Mouse (Mus musculus) adrenal gland, postnatal 4 days (tissue): Measurements from ENCODE around the gene Kif1b. TPM values are rescaled to one million over a fixed set of nuclear protein-coding genes. Genes with fewer than 3 reads are reported as not detected.
A peak's percentile ranks its signal among the peaks of the same experiment; 100 is the strongest.

ENCODE experiments used
- DNase-seq, 2 experiments: peaks; one replicate each; pipeline ENCODE4 v3.0.0; 2021 to 2022; ENCODE audit warnings: low spot score in 2 of 2, mixed read lengths in 2 of 2
- long read RNA-seq, 2 experiments: library from polyadenylated mRNA; stranded (forward); transcript quantifications; one replicate each; pipeline ENCODE4 v2.0.0; 2021
- total RNA-seq, 2 experiments: library from RNA; stranded (reverse); gene quantifications; 2 replicates each; pipeline ENCODE4 v1.2.3; 2021

Kif1b gene
- total RNA-seq, result 100 to 1,000 TPM; 118 to 124 TPM
- long read RNA-seq, experiment 1, partial matches to known transcripts, result 2 of 14 reads
- long read RNA-seq, experiment 1, other reads (novel, unspliced or antisense), result 11 of 14 reads
- long read RNA-seq, experiment 2, full-length matches to known transcripts, result 10 of 34 reads
- long read RNA-seq, experiment 2, partial matches to known transcripts, result 12 of 34 reads
- long read RNA-seq, experiment 2, other reads (novel, unspliced or antisense), result 12 of 34 reads

DNA sequence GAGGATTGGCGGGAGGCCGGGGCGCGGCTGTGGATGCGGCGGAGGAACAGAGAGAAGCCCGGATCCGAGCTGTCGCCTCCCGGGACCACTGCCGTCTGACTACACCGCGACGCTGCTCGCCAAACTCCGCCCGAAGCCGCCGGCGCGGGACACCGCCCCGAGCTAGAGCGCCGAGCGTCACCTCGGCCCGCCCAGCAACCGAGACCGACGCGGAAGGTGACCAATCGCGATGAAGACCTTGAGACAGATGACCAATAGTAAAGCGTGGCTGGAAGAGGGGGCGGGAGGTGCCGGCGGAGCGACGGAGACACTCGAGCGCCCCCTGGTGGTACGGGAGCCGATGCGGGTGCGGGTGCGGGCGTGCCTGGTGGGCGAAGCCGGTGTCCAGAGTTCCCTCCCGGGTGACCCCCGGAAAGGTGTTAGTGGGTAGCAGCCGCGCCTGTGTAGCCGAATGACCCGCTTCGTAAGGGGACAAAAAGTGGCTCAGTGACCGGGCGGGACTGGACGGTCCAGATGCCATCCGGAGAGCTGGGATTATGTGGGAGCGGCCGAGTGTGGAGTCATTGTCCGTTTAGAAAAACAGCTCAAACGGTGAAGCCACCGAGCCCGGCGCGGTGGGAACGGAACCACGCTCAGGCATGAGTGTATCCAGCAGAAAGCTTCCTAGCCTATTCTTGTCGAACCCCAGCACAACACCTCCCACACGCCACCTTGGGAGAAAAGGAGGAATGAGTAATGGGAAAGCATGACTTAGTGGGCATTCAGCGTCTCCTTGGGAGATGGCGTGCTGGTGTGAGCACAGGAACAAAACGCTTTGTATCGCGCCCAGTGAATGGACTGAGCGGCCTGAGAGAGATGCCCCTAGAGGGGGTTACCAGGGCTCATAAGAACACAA, at the start of gene Kif1b:
Kif1b (minus strand) TSS at position 98 of the 895 bp plus-strand sequence.
- peak; percentile 97 to 100 for DNase-seq

DNA sequence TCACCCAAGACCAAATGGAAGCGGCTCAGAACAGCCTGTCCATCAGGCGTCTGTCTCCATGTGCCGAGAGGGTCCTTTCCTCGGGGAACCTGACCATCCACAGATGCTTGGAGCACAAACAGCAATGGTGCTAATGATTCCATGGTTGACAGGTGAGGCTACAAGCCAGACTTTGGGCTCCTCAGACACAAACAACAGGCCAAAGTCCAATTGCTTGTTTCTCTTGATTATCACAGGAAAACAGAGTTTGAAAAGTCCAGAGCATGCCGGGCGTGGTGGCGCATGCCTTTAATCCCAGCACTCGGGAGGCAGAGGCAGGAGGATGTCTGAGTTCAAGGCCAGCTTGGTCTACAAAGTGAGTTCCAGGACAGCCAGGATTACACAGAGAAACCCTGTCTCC, 47.2 kb upstream of the Kif1b start:
- DNase-seq, result no peak

- no peak for DNase-seq
Measured at GRCm38 (mm10) chr4:149351596-149352150, 44.2 kb upstream of the Kif1b start.

GRCm38 (mm10) chr4:149348963-149349362, 41.5 kb upstream of the Kif1b start:
- DNase-seq, result no peak

- DNase-seq, result no peak
Measured at GRCm38 (mm10) chr4:149345873-149346272, 38.4 kb upstream of the Kif1b start.

- no peak for DNase-seq
Measured at GRCm38 (mm10) chr4:149344311-149344710, 36.8 kb upstream of the Kif1b start.

- DNase-seq, result no peak
Measured at GRCm38 (mm10) chr4:149340680-149341079, 33.2 kb upstream of the Kif1b start.

- no peak for DNase-seq
Measured at GRCm38 (mm10) chr4:149339426-149340214, 32.1 kb upstream of the Kif1b start.

- DNase-seq, result no peak
Measured at GRCm38 (mm10) chr4:149338137-149338536, 30.6 kb upstream of the Kif1b start.

DNA sequence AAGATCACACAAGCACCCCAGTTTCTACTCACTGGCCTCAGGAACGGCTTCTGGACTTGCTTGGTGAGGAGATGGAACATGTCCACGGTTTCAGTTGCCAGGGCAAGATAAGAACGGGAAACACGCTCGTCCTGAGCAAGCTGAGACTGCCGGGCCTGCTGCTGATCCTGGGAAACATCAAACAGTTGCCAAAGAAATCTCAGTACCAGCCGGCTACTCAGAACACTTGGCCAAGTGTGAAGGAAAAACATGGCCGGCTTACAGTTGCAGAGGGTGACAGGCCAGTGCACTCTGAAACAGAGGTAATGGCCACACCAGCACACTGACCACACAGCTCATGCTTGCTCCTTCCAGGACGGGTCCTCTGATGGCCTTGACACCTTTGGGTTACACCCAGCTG, 29.9 kb upstream of the Kif1b start:
- DNase-seq, result no peak

DNA sequence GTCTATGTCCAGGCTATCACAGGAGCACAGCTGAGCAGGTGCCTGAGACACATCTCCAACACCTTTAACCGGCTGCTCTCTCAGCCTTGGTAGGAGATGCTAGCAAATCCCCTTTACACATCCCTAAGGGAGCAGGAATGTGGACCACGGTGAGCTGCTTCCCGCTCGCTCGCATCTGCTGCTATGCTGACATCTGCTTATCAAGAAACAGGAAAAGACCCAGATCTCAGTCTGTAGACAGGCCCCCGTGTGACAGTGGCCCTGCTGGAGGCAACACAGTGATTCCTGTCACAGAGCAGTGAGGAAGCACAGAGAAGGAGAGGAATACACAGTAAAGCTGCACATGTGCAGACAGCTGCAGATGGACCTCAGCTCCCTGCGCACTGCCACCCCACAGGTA, 28.8 kb upstream of the Kif1b start:
- no peak for DNase-seq

- DNase-seq, result no peak
Measured at GRCm38 (mm10) chr4:149334881-149335280, 27.4 kb upstream of the Kif1b start.

GRCm38 (mm10) chr4:149332726-149333125, 25.2 kb upstream of the Kif1b start:
- DNase-seq, result no peak

DNA sequence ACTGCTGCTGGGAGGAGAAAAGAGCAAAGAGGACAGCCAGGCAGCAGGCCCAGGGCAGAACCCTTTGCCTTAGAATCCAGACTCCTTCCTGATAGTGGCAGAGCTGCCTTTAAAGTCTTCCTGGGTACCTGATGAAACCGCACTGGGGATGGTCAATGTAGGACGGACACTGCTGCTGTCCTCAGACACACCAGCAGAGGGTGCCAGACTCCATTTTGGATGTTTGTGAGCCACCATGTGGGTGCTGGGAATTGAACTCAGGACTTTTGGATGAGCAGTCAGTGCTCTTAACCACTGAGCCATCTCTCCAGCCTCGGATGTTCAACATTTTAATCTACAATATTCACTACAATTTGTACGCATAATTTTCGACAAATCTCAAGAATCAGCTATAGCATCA, 23.0 kb upstream of the Kif1b start:
- no peak for DNase-seq

GRCm38 (mm10) chr4:149328735-149329134, 21.2 kb upstream of the Kif1b start:
- DNase-seq, result no peak

GRCm38 (mm10) chr4:149327281-149327680, 19.8 kb upstream of the Kif1b start:
- DNase-seq, result no peak

- DNase-seq, result peak in 1 of 2 experiments; percentile 29
Measured at GRCm38 (mm10) chr4:149325411-149326162, 18.1 kb upstream of the Kif1b start.

- DNase-seq, result no peak
Measured at GRCm38 (mm10) chr4:149323730-149324129, 16.2 kb upstream of the Kif1b start.

GRCm38 (mm10) chr4:149322718-149323117, 15.2 kb upstream of the Kif1b start:
- DNase-seq, result no peak

DNA sequence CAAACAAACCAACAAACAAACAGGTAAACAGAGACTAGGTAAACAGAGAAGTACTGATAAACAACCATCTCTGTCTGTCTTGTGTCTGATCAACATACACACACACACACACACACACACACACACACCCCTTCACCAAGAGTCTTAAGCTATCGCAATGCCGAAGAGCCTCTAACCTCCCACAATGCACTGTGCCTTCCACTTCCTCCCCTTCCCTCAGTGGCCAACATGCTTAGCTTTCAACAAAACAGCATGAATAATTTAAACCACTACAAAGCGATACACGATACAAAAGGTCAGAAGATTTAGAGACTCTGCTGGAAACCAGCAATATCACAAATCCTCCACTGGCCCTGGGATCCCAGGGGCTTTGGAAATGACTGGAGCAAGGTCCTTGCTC, 14.8 kb upstream of the Kif1b start:
- no peak for DNase-seq

- no peak for DNase-seq
Measured at GRCm38 (mm10) chr4:149319088-149319487, 11.6 kb upstream of the Kif1b start.
